Mouse (Mus musculus): ENCODE measurements around the gene Crbn. TPM values are rescaled to one million over a fixed set of nuclear protein-coding genes. Genes with fewer than 3 reads are reported as not detected.

Gene Crbn
- polyA plus RNA-seq, 1 experiment from 2014 or later: 68.4 TPM

DNA sequence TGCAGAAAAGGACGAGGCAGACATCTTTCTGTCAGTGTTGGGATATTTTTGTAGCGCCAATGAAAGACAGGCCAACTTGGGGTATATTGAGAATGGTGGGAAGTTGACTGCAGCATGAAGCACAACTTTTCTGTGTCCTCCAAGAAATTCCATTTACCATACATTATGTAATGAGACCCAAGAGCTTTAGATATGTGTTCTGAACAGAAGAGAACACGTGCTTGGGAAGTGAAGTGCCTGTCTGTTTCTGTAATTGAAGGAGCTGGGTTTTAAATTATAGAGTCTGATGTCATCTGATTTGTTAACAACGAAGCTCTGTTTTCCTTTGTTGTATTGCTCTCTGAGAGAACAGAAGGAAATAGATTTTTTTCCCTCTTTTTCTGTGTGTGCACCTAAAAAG lies 29.8 kb downstream of the Crbn start:
- Histone ChIP-seq H3K36me3 (ENCODE audit: control insufficient read depth, insufficient read depth, low read length) (no peaks in the 10 kb centered on the region), H3K27me3 (ENCODE audit: control insufficient read depth, insufficient read depth, low read length) (no peaks in the 10 kb centered on the region)

DNA sequence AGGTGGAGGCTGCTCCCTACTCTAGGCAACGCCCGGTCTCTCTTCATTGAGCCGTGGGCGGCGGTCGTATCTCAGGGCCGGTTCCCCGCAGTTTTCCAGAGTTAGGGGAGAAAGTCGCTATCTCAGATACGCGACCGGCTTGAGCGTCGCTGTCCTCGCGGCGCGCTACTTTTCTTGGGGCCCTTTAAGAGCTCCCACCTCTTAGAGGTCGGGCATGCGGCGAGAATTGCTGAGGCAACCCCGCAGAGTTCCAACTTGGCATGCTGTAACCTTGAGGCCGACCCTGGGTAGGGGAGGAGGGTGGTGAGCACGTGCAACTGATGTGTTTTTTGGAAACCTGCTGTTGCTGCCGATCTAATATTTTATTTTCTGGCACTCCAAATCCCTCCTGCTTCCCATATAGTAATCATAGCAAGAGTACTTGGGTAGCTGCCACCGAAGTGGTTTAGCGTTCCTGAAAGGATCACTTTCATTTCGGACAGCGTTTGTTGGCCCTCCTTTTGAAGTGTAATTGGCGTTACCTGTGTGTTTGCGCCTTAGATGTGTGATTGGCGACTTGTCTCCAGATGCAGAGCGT lies 30.5 kb downstream of the Crbn start:
- H3K4me2 ChIP-seq (ENCODE audit: low read depth, low read length): peak overlapping the region; percentile 95
- WGBS: under 1% methylated on average over 33 of the region's 33 CpGs
- H3K27me3 ChIP-seq (ENCODE audit: control insufficient read depth, insufficient read depth, low read length): no peaks in the 10 kb centered on the region
- H3K9ac ChIP-seq (replicated peaks; ENCODE audit: low read depth, low read length): peak overlapping the region; percentile 47
- H3K4me3 ChIP-seq (ENCODE audit: low read depth, low read length): peak overlapping the region; percentile 88
- peaks cover 7% of the 10 kb centered on the region for H3K4me1 ChIP-seq (ENCODE audit: control insufficient read depth, insufficient read depth, low read length)
- peak overlapping the region; percentile 55; the same call in 1 of the 2 replicates for H3K27ac ChIP-seq (ENCODE audit: low read depth, low read length)
- no peaks in the 10 kb centered on the region for H3K9me3 ChIP-seq (ENCODE audit: control insufficient read depth, low read length)
- H3K36me3 ChIP-seq (ENCODE audit: control insufficient read depth, insufficient read depth, low read length): no peaks in the 10 kb centered on the region
- peak; percentile 80 for ATAC-seq (ENCODE audit: low read depth)

More for the DNA sequence above, 29.8 kb downstream of the Crbn start:
- Histone ChIP-seq H3K9ac (replicated peaks; ENCODE audit: low read depth, low read length) (peak overlapping the region; percentile 47), H3K9me3 (ENCODE audit: control insufficient read depth, low read length) (no peaks in the 10 kb centered on the region), H3K27ac (ENCODE audit: low read depth, low read length) (no peak overlapping the region), H3K4me1 (ENCODE audit: control insufficient read depth, insufficient read depth, low read length) (peaks cover 7% of the 10 kb centered on the region), H3K4me2 (ENCODE audit: low read depth, low read length) (peak overlapping the region; percentile 95), H3K4me3 (ENCODE audit: low read depth, low read length) (peak overlapping the region; percentile 88)
- WGBS: 48% methylated on average over 4 of the region's 4 CpGs
- no peak for ATAC-seq (ENCODE audit: low read depth)

DNA sequence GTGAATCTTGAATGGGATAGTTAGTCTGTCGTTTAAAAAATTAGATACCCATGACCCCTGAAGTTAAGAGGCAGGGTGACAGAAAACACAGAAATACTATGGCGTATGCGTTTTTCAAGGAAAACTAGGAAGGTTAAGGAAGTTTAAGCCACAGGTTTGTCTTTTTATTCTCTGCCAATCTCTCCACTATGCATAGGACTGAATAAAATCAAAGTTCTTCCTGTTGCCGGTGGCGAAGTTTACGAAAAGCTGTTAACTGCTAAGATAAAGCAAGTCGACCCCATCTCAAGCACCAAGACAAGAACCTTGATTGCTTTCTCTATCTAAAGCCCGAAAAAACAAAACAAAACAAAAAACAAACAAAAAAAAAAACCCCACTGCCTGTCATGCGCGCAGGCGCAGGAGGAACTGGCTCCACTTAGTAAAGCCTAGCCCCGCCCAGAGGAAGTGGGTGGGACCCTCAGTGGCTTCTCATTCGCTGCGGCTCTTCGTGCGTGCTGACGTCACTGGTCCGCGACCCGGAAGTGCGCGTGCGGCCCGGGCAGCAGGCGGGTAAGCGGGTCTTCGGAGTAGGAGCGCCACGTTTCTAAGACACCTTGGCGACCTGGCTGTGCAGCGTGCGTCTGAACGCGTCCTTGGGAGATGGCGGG lies 31.1 kb downstream of the Crbn start, which contains the start of gene Trnt1:
TSS of gene Trnt1 (plus strand) at position 481 of the 650 bp plus-strand sequence.
- peak within 1 kb of the TSS; percentile 55; the same call in 1 of the 2 replicates for H3K27ac ChIP-seq (ENCODE audit: low read depth, low read length)
- H3K27me3 ChIP-seq (ENCODE audit: control insufficient read depth, insufficient read depth, low read length): no peaks in the 10 kb centered on the region
- no peaks in the 10 kb centered on the region for H3K9me3 ChIP-seq (ENCODE audit: control insufficient read depth, low read length)
- H3K9ac ChIP-seq (replicated peaks; ENCODE audit: low read depth, low read length): peak within 1 kb of the TSS; percentile 47
- H3K4me3 ChIP-seq (ENCODE audit: low read depth, low read length): peak within 1 kb of the TSS; percentile 88
- peaks cover 7% of the 10 kb centered on the region for H3K4me1 ChIP-seq (ENCODE audit: control insufficient read depth, insufficient read depth, low read length)
- H3K36me3 ChIP-seq (ENCODE audit: control insufficient read depth, insufficient read depth, low read length): no peaks in the 10 kb centered on the region
- ATAC-seq (ENCODE audit: low read depth): peak; percentile 100
- 9% methylated on average over 35 of the region's 35 CpGs for WGBS
- H3K4me2 ChIP-seq (ENCODE audit: low read depth, low read length): peak within 1 kb of the TSS; percentile 95

DNA sequence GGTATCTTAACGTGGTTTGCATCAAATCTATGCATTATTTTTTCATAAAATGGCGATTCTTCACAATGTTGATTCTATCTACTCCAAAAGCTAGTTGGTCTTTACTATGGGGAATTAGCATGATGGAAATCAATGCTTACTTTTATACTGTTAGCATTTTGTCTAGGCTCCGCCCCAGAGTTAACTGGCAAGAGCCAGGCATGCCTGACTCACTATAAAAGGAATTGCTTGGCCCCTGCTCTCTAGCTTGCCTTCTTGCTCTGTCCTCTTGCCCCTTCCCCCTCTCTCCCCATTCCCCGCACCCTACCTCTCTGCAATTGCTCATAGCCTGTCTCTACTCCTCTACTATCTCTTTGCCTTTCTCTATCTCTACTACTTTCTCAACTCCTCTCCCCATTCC lies 33.1 kb downstream of the Crbn start:
- H3K9me3 ChIP-seq (ENCODE audit: control insufficient read depth, low read length): no peaks in the 10 kb centered on the region
- no peaks in the 10 kb centered on the region for H3K36me3 ChIP-seq (ENCODE audit: control insufficient read depth, insufficient read depth, low read length)
- H3K4me2 ChIP-seq (ENCODE audit: low read depth, low read length): no peak overlapping the region
- ATAC-seq (ENCODE audit: low read depth): no peak
- WGBS: 79% methylated on average over 4 of the region's 4 CpGs
- H3K4me3 ChIP-seq (ENCODE audit: low read depth, low read length): no peak overlapping the region
- no peak overlapping the region for H3K27ac ChIP-seq (ENCODE audit: low read depth, low read length)
- H3K4me1 ChIP-seq (ENCODE audit: control insufficient read depth, insufficient read depth, low read length): peaks cover 7% of the 10 kb centered on the region
- H3K27me3 ChIP-seq (ENCODE audit: control insufficient read depth, insufficient read depth, low read length): no peaks in the 10 kb centered on the region
- H3K9ac ChIP-seq (replicated peaks; ENCODE audit: low read depth, low read length): no peak overlapping the region

DNA sequence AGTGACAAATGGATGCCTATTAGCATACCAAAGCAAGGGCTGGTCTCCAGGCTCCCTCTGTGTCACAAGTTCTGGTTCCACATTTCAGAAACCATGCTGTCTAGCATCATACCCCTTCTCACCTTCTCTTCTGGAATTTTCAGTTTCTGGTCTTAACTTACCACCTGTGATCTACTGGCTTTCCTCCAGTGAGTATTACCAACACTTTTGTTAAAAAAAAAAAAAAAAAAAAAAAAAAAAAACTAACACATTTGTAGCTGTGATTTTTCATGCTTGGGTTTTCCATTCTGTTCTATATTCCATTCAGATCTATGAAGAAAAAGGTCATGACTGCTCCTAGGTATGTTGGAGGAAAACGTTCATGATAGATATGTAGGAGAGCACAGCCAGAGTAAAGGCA lies 34.0 kb downstream of the Crbn start:
- no peak for ATAC-seq (ENCODE audit: low read depth)
- Histone ChIP-seq H3K4me1 (ENCODE audit: control insufficient read depth, insufficient read depth, low read length) (peaks cover 7% of the 10 kb centered on the region), H3K9me3 (ENCODE audit: control insufficient read depth, low read length) (no peaks in the 10 kb centered on the region), H3K9ac (replicated peaks; ENCODE audit: low read depth, low read length) (no peak overlapping the region), H3K27me3 (ENCODE audit: control insufficient read depth, insufficient read depth, low read length) (no peaks in the 10 kb centered on the region), H3K4me3 (ENCODE audit: low read depth, low read length) (no peak overlapping the region), H3K4me2 (ENCODE audit: low read depth, low read length) (no peak overlapping the region), H3K27ac (ENCODE audit: low read depth, low read length) (no peak overlapping the region), H3K36me3 (ENCODE audit: control insufficient read depth, insufficient read depth, low read length) (no peaks in the 10 kb centered on the region)
- WGBS: 79% methylated on average over 1 of the region's 1 CpGs

DNA sequence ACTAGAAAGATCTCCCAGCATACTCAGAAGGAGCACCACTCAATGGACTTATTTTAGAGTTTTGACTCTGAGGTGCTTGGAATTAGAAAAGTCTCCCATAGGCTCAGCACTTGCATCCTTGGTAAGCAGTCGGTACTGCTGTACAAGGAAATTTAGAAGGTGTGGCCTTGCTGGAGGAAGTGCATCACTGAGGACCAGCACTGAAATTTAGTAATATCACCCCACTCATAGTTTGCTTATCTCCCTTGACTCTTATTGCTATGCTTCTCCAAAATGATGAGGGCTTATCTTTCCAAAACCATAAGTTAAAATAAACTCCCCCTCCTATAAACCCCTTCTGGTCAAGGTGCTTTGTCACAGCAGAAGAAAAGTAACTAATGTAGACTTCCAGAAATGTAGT lies 38.4 kb downstream of the Crbn start:
- WGBS: 93% methylated on average over 1 of the region's 1 CpGs
- H3K27ac ChIP-seq (ENCODE audit: low read depth, low read length): no peak overlapping the region
- no peak for ATAC-seq (ENCODE audit: low read depth)
- H3K36me3 ChIP-seq (ENCODE audit: control insufficient read depth, insufficient read depth, low read length): no peaks in the 10 kb centered on the region
- H3K9me3 ChIP-seq (ENCODE audit: control insufficient read depth, low read length): no peaks in the 10 kb centered on the region
- H3K4me1 ChIP-seq (ENCODE audit: control insufficient read depth, insufficient read depth, low read length): no peaks in the 10 kb centered on the region
- no peak overlapping the region for H3K9ac ChIP-seq (replicated peaks; ENCODE audit: low read depth, low read length)
- no peaks in the 10 kb centered on the region for H3K27me3 ChIP-seq (ENCODE audit: control insufficient read depth, insufficient read depth, low read length)
- H3K4me2 ChIP-seq (ENCODE audit: low read depth, low read length): no peak overlapping the region
- no peak overlapping the region for H3K4me3 ChIP-seq (ENCODE audit: low read depth, low read length)

DNA sequence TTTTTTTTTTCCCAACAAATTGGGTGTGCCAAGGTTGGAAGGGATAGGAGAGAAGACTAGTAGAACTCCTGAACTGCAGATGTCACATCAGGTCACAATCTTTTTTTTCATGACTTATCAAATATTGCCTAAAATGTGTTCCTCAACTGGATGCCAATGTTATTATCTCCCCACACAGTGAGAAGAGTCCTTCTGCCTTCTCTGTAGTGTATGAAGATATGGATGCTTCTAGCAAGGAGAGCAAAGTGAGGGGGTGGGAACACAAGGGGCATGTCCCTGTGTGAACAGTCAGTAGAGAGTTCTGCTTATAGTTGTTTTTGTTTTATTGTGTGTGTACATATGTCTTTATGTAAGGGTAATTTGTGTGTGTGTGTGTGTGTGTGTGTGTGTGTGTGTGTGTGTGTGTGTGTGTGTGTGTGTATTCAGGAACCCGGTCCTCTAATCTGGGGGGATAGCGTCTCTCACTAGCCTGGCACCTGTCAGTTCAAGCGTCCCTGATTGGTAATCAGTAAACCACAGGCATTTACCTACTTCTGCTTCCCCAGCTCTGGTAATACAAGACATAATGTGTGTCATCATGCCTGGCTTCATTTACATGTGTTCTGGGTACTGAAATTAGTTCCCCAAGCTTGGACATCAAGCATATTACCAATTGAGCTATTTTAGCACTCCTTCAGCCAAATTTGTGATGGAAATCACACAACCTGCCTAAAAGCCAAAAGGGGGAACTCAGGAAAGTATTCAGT lies 39.2 kb downstream of the Crbn start:
- Histone ChIP-seq H3K9ac (replicated peaks; ENCODE audit: low read depth, low read length) (no peak overlapping the region), H3K36me3 (ENCODE audit: control insufficient read depth, insufficient read depth, low read length) (no peaks in the 10 kb centered on the region), H3K9me3 (ENCODE audit: control insufficient read depth, low read length) (no peaks in the 10 kb centered on the region), H3K27ac (ENCODE audit: low read depth, low read length) (no peak overlapping the region), H3K4me1 (ENCODE audit: control insufficient read depth, insufficient read depth, low read length) (no peaks in the 10 kb centered on the region), H3K4me3 (ENCODE audit: low read depth, low read length) (no peak overlapping the region), H3K27me3 (ENCODE audit: control insufficient read depth, insufficient read depth, low read length) (no peaks in the 10 kb centered on the region), H3K4me2 (ENCODE audit: low read depth, low read length) (no peak overlapping the region)
- WGBS: 85% methylated on average over 3 of the region's 3 CpGs
- ATAC-seq (ENCODE audit: low read depth): no peak

DNA sequence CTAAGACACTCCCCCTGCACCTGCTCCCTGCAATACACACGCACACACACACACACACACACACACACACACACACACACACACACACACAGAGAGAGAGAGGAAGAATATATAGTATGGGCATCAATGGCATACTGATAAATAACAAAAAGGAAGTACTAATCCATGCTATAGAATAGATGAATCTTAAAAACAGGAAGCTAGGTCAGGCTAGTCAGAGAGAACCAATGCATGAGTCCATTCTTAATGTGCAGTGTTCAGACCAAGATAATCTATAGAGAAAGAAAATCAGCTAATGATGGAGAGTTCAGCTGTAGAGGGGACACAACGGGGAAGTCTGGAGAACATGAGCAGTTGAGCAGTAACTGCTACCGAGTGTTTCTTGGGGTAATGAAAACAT lies 41.6 kb downstream of the Crbn start:
- no peak overlapping the region for H3K9ac ChIP-seq (replicated peaks; ENCODE audit: low read depth, low read length)
- 80% methylated on average over 3 of the region's 3 CpGs for WGBS
- ATAC-seq (ENCODE audit: low read depth): no peak
- H3K4me3 ChIP-seq (ENCODE audit: low read depth, low read length): no peak overlapping the region
- H3K27ac ChIP-seq (ENCODE audit: low read depth, low read length): no peak overlapping the region
- H3K27me3 ChIP-seq (ENCODE audit: control insufficient read depth, insufficient read depth, low read length): no peaks in the 10 kb centered on the region
- no peak overlapping the region for H3K4me2 ChIP-seq (ENCODE audit: low read depth, low read length)
- no peaks in the 10 kb centered on the region for H3K36me3 ChIP-seq (ENCODE audit: control insufficient read depth, insufficient read depth, low read length)
- H3K9me3 ChIP-seq (ENCODE audit: control insufficient read depth, low read length): no peaks in the 10 kb centered on the region
- H3K4me1 ChIP-seq (ENCODE audit: control insufficient read depth, insufficient read depth, low read length): no peaks in the 10 kb centered on the region

DNA sequence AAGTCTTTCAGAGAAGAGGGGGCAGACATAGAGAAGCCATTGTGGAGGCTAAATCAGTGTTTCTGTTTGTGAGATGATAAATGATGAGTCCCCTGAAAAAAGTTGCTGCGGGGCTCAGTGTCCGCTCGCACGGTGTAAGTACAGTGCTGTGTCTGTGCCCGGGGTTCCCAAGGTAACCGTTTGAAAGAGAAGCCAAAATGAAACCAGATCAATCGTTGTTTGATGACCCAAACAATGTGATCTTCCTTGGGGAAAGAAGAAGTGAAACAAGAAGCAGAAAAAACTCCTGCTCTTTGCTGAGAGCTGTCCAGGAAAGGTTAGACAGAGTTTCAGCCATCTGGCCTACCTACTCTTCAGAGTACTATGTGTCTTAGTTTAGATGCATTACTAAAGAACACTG lies 49.6 kb downstream of the Crbn start:
- no peaks in the 10 kb centered on the region for H3K36me3 ChIP-seq (ENCODE audit: control insufficient read depth, insufficient read depth, low read length)
- 74% methylated on average over 7 of the region's 7 CpGs for WGBS
- H3K9me3 ChIP-seq (ENCODE audit: control insufficient read depth, low read length): no peaks in the 10 kb centered on the region
- H3K4me2 ChIP-seq (ENCODE audit: low read depth, low read length): no peak overlapping the region
- H3K4me1 ChIP-seq (ENCODE audit: control insufficient read depth, insufficient read depth, low read length): no peaks in the 10 kb centered on the region
- no peaks in the 10 kb centered on the region for H3K27me3 ChIP-seq (ENCODE audit: control insufficient read depth, insufficient read depth, low read length)
- no peak for ATAC-seq (ENCODE audit: low read depth)
- no peak overlapping the region for H3K27ac ChIP-seq (ENCODE audit: low read depth, low read length)
- H3K9ac ChIP-seq (replicated peaks; ENCODE audit: low read depth, low read length): no peak overlapping the region
- H3K4me3 ChIP-seq (ENCODE audit: low read depth, low read length): no peak overlapping the region

Measured in neural tube, embryonic 14.5 days (tissue).